Mouse (Mus musculus) bone marrow macrophage, adult 2 months (primary cell): ENCODE results near the gene Rbm44.

ENCODE experiments used
- CTCF ChIP-seq: IDR thresholded peaks from 2 replicates; pipeline ENCODE4 v1.5.1; 2012; ENCODE audit warnings: low read depth, mild to moderate bottlenecking, low read length, moderate library complexity
- POLR2A ChIP-seq: IDR thresholded peaks from 2 replicates; pipeline ENCODE4 v1.6.1; 2012; ENCODE audit warnings: mild to moderate bottlenecking, low read depth, low read length, borderline replicate concordance

DNA sequence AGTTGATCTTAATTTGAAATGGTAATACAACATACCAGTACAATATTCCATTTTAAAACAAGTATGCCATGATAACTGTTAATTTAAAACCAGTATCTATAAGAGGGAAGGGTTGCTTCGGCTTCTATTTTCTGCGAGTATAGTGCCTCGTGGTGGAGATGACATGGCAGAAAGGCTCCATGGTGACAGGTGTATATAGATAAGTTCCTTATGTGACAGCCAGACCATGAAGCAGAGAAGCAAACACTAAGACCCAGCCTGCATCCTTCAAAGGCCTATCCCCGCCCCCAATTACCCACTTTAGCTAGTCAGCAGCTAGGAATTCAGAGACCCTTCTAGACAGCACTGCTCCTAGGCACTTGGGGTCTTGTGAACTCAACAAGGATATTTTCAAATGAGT is 24.3 kb downstream of the Rbm44 start:
- TF ChIP-seq CTCF = no peak
- no peak for TF ChIP-seq POLR2A
